Mouse (Mus musculus): ENCODE measurements around the gene Foxn3. TPM values are rescaled to one million over a fixed set of nuclear protein-coding genes. Genes with fewer than 3 reads are reported as not detected.

The Foxn3 gene
- polyA plus RNA-seq, 1 experiment from 2014 or later, result 97.6 TPM

GRCm38 (mm10) chr12:99440022-99440421 lies 123.4 kb downstream of the Foxn3 start:
- H3K4me2 ChIP-seq (replicated peaks), result no peak overlapping the region
- H3K27me3 ChIP-seq, result no peaks in the 10 kb centered on the region
- H3K4me1 ChIP-seq, result no peaks in the 10 kb centered on the region
- H3K27ac ChIP-seq (replicated peaks), result no peak overlapping the region
- no peak overlapping the region for H3K4me3 ChIP-seq (replicated peaks)
- no peak for ATAC-seq (ENCODE audit: insufficient number of reproducible peaks, low FRiP score, low TSS enrichment, low read depth)
- no peak overlapping the region for H3K9ac ChIP-seq
- H3K36me3 ChIP-seq, result no peaks in the 10 kb centered on the region
- 72% methylated on average over 3 of the region's 3 CpGs for WGBS
- H3K9me3 ChIP-seq (replicated peaks), result no peaks in the 10 kb centered on the region

- H3K9ac ChIP-seq, result no peak overlapping the region
- no peaks in the 10 kb centered on the region for H3K4me1 ChIP-seq
- no peak overlapping the region for H3K27ac ChIP-seq (replicated peaks)
- no peak for ATAC-seq (ENCODE audit: insufficient number of reproducible peaks, low FRiP score, low TSS enrichment, low read depth)
- 96% methylated on average over 4 of the region's 4 CpGs for WGBS
- H3K4me2 ChIP-seq (replicated peaks), result no peak overlapping the region
- H3K27me3 ChIP-seq, result no peaks in the 10 kb centered on the region
- H3K4me3 ChIP-seq (replicated peaks), result no peak overlapping the region
- no peaks in the 10 kb centered on the region for H3K36me3 ChIP-seq
- H3K9me3 ChIP-seq (replicated peaks), result no peaks in the 10 kb centered on the region
These were observed 128.2 kb downstream of the Foxn3 start for GRCm38 (mm10) chr12:99435189-99435588.

GRCm38 (mm10) chr12:99433402-99433801 lies 130.0 kb downstream of the Foxn3 start:
- Histone ChIP-seq H3K4me2 (replicated peaks) (no peak overlapping the region), H3K27me3 (no peaks in the 10 kb centered on the region), H3K9me3 (replicated peaks) (no peaks in the 10 kb centered on the region), H3K36me3 (no peaks in the 10 kb centered on the region), H3K4me1 (no peaks in the 10 kb centered on the region), H3K9ac (no peak overlapping the region), H3K27ac (replicated peaks) (no peak overlapping the region), H3K4me3 (replicated peaks) (no peak overlapping the region)
- ATAC-seq (ENCODE audit: insufficient number of reproducible peaks, low FRiP score, low TSS enrichment, low read depth), result no peak
- 90% methylated on average over 5 of the region's 5 CpGs for WGBS

DNA sequence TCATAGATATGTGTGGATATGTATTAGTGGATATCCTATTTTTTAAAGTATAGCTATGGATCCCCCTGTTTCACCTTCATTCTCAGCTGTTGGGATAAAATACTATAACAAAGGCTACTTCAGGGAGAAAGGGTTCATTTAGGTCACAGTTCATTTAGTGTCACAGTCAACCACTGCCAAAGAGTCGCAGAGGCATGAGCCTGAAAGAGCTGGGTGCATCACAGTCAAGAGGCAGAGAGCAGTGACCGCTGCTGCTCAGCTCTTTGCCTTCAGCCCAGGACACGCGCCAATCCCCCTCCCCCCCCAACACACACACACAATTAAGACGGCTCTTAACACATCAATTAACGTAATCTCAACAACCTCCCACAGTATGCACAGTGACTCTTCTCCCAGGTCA lies 131.8 kb downstream of the Foxn3 start:
- 86% methylated on average over 6 of the region's 6 CpGs for WGBS
- no peak overlapping the region for H3K9ac ChIP-seq
- H3K9me3 ChIP-seq (replicated peaks), result no peaks in the 10 kb centered on the region
- no peaks in the 10 kb centered on the region for H3K36me3 ChIP-seq
- no peak overlapping the region for H3K27ac ChIP-seq (replicated peaks)
- no peaks in the 10 kb centered on the region for H3K4me1 ChIP-seq
- ATAC-seq (ENCODE audit: insufficient number of reproducible peaks, low FRiP score, low TSS enrichment, low read depth), result no peak
- H3K4me2 ChIP-seq (replicated peaks), result no peak overlapping the region
- H3K27me3 ChIP-seq, result no peaks in the 10 kb centered on the region
- H3K4me3 ChIP-seq (replicated peaks), result no peak overlapping the region

- H3K27ac ChIP-seq (replicated peaks), result no peak overlapping the region
- H3K4me1 ChIP-seq, result no peaks in the 10 kb centered on the region
- H3K4me3 ChIP-seq (replicated peaks), result no peak overlapping the region
- no peak for ATAC-seq (ENCODE audit: insufficient number of reproducible peaks, low FRiP score, low TSS enrichment, low read depth)
- no peaks in the 10 kb centered on the region for H3K27me3 ChIP-seq
- 92% methylated on average over 3 of the region's 3 CpGs for WGBS
- H3K36me3 ChIP-seq, result no peaks in the 10 kb centered on the region
- H3K4me2 ChIP-seq (replicated peaks), result no peak overlapping the region
- H3K9ac ChIP-seq, result no peak overlapping the region
- H3K9me3 ChIP-seq (replicated peaks), result no peaks in the 10 kb centered on the region
These were observed 132.4 kb downstream of the Foxn3 start for GRCm38 (mm10) chr12:99430992-99431391.

DNA sequence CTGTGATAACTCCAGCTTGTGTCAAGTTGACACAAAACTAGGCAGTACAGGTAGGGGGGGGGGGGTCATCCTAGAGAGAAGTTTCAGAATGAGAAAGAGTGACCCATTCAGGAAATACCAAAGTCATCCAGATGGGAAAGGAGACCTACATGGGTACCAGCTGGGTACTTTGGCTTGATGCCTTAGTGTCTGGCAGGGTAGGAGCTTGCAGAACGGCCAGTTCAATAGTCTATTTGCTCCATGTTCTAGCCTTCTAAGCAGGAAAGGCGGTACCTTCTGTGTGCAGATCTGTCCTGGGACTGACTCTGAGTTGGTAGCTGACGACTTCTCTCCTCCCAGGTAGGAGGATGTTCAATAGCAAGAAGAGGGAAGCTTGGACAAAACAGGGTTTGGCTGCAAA lies 134.3 kb downstream of the Foxn3 start:
- H3K27ac ChIP-seq (replicated peaks), result no peak overlapping the region
- no peak overlapping the region for H3K4me3 ChIP-seq (replicated peaks)
- H3K36me3 ChIP-seq, result no peaks in the 10 kb centered on the region
- no peaks in the 10 kb centered on the region for H3K4me1 ChIP-seq
- no peaks in the 10 kb centered on the region for H3K27me3 ChIP-seq
- H3K9me3 ChIP-seq (replicated peaks), result no peaks in the 10 kb centered on the region
- WGBS, result 73% methylated on average over 3 of the region's 3 CpGs
- ATAC-seq (ENCODE audit: insufficient number of reproducible peaks, low FRiP score, low TSS enrichment, low read depth), result no peak
- no peak overlapping the region for H3K4me2 ChIP-seq (replicated peaks)
- H3K9ac ChIP-seq, result no peak overlapping the region

DNA sequence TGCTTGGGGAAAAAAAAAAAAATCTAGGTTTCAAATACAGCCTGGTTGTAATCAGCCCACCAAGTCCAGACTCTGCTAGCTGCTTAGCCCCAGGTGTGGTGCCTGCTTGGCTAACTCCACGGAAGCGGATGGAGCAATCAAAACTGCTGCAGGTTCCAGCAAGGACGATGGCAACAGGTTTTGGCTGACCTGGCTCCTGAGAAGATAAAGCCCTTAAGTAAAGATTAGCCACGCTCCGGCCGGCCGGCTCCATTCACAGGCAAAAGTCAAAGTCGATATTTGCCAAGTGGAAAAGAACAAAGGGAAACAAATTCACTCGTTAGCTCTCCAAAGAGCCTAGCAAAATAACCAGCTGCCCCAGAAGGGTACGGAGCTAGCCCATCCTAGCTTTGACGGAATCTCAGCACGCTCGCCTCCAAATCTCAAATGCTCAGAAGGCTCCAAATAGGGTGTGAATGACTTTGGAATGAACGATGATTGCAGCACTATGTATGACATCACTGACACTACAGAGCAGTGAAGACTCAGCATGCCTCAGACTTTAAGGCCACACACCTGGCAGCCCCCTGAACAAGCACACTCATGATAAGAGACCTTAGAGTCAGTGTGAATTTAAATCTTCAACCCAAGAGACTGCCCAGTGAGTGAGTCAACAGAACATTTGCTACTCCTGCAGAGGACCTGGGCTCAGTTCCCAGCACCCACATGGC lies 137.0 kb downstream of the Foxn3 start:
- no peaks in the 10 kb centered on the region for H3K27me3 ChIP-seq
- no peak overlapping the region for H3K27ac ChIP-seq (replicated peaks)
- no peak overlapping the region for H3K4me2 ChIP-seq (replicated peaks)
- H3K9me3 ChIP-seq (replicated peaks), result no peaks in the 10 kb centered on the region
- ATAC-seq (ENCODE audit: insufficient number of reproducible peaks, low FRiP score, low TSS enrichment, low read depth), result no peak
- H3K9ac ChIP-seq, result no peak overlapping the region
- H3K4me3 ChIP-seq (replicated peaks), result no peak overlapping the region
- no peaks in the 10 kb centered on the region for H3K4me1 ChIP-seq
- no peaks in the 10 kb centered on the region for H3K36me3 ChIP-seq
- WGBS, result 68% methylated on average over 14 of the region's 14 CpGs

DNA sequence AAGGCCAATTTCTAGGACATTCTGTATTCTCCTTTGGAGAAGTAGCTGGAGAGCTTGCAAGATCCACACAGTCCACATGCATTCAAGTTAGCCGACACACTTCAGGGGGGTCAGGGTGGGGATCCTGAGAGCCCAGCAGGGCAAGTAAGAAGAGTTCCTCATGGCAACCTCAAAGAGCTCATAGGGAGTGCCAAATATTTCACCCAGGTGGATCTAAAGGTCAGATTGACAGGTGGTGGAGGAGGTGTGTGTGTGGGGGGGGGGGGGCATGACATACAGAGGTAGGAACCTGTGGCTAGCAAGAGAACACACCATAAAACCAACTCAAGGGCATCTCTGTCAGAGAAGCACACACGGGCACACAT lies 144.0 kb downstream of the Foxn3 start:
- ATAC-seq (ENCODE audit: insufficient number of reproducible peaks, low FRiP score, low TSS enrichment, low read depth), result no peak
- Histone ChIP-seq H3K27ac (replicated peaks) (no peak overlapping the region), H3K4me1 (0 out of 2 replicates have a peak, but pooled peaks cover 4% of the 10 kb centered on the region), H3K36me3 (no peaks in the 10 kb centered on the region), H3K4me2 (replicated peaks) (no peak overlapping the region), H3K27me3 (no peaks in the 10 kb centered on the region), H3K9me3 (replicated peaks) (no peaks in the 10 kb centered on the region), H3K4me3 (replicated peaks) (no peak overlapping the region), H3K9ac (no peak overlapping the region)
- WGBS, result 93% methylated on average over 2 of the region's 2 CpGs

DNA sequence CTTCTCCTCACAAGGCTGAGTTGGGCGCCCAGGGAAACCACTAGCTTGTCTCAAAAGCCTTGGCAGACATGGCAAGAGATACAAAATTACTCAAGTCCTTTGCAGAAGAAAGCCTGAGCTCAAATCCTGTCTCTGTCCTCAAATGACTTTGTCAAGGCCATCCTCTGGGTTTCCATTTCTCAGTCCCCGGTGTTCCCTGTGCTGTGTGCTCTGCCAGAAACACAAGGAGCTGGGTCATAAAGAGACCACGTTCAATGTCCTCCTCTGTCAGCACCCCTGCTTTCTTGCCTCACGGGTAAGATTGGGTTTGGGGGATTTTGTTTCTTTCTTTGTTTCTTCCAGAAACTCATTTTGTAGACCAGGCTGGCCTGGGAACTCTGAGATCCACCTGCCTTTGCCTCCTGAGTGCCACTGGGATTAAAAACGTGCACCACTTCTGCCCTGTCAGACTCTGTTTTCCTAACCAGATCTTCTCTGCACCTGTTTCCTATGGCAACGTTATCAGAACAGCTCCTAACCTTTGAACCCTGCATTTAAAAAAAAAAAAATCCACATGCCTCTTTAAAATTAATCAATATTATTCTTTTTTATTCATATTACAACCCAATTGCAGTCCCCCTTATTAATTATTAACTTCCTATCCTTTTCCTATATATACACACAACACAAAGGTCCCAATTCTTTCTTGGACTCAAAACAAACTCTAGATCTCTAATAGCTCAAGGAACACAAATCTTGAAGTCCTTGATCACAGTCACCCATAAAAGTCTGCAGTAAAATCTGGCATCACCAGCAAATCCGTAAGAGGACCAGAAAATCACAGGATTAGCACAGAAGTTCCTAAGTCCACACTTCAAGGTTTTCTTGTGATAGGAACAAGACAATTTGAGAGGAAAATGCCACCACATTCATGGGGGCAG lies 144.6 kb downstream of the Foxn3 start:
- ATAC-seq (ENCODE audit: insufficient number of reproducible peaks, low FRiP score, low TSS enrichment, low read depth), result no peak
- no peaks in the 10 kb centered on the region for H3K27me3 ChIP-seq
- no peak overlapping the region for H3K4me2 ChIP-seq (replicated peaks)
- no peaks in the 10 kb centered on the region for H3K36me3 ChIP-seq
- H3K27ac ChIP-seq (replicated peaks), result no peak overlapping the region
- H3K4me1 ChIP-seq, result 0 out of 2 replicates have a peak, but pooled peaks cover 4% of the 10 kb centered on the region
- no peak overlapping the region for H3K9ac ChIP-seq
- H3K9me3 ChIP-seq (replicated peaks), result no peaks in the 10 kb centered on the region
- no peak overlapping the region for H3K4me3 ChIP-seq (replicated peaks)
- 75% methylated on average over 7 of the region's 7 CpGs for WGBS

GRCm38 (mm10) chr12:99417885-99418284 lies 145.5 kb downstream of the Foxn3 start:
- Histone ChIP-seq H3K27me3 (no peaks in the 10 kb centered on the region), H3K9me3 (replicated peaks) (no peaks in the 10 kb centered on the region), H3K4me3 (replicated peaks) (no peak overlapping the region), H3K9ac (no peak overlapping the region), H3K4me2 (replicated peaks) (no peak overlapping the region), H3K4me1 (0 out of 2 replicates have a peak, but pooled peaks cover 4% of the 10 kb centered on the region), H3K36me3 (no peaks in the 10 kb centered on the region), H3K27ac (replicated peaks) (no peak overlapping the region)
- no peak for ATAC-seq (ENCODE audit: insufficient number of reproducible peaks, low FRiP score, low TSS enrichment, low read depth)
- 66% methylated on average over 9 of the region's 9 CpGs for WGBS

DNA sequence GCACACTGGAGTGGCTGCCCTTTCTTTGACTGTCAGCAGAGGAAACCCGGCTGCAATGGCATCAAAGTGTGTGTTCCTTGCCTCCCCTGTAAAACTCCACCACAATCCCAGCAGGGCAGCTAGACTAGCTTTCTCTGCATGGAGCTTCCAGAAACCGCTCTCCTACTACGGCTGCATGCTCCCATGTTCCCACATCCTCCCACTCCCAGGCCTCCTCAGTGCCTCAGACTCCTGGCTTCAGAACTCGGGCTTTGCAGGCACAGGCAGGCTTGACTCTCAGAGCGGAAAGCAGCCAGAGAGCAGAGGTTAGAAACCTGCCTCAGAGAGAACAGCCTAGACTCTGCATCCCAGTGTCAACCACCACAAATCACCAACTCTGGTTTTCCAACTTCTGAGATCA lies 147.8 kb downstream of the Foxn3 start:
- no peak overlapping the region for H3K4me3 ChIP-seq (replicated peaks)
- H3K9ac ChIP-seq, result no peak overlapping the region
- H3K4me2 ChIP-seq (replicated peaks), result no peak overlapping the region
- no peak overlapping the region for H3K27ac ChIP-seq (replicated peaks)
- 58% methylated on average over 5 of the region's 5 CpGs for WGBS
- no peak for ATAC-seq (ENCODE audit: insufficient number of reproducible peaks, low FRiP score, low TSS enrichment, low read depth)
- no peaks in the 10 kb centered on the region for H3K9me3 ChIP-seq (replicated peaks)
- H3K4me1 ChIP-seq, result 0 out of 2 replicates have a peak, but pooled peaks cover 4% of the 10 kb centered on the region
- H3K27me3 ChIP-seq, result no peaks in the 10 kb centered on the region
- no peaks in the 10 kb centered on the region for H3K36me3 ChIP-seq

All from embryonic facial prominence, embryonic 15.5 days (tissue).